In the genomic region with DNA sequence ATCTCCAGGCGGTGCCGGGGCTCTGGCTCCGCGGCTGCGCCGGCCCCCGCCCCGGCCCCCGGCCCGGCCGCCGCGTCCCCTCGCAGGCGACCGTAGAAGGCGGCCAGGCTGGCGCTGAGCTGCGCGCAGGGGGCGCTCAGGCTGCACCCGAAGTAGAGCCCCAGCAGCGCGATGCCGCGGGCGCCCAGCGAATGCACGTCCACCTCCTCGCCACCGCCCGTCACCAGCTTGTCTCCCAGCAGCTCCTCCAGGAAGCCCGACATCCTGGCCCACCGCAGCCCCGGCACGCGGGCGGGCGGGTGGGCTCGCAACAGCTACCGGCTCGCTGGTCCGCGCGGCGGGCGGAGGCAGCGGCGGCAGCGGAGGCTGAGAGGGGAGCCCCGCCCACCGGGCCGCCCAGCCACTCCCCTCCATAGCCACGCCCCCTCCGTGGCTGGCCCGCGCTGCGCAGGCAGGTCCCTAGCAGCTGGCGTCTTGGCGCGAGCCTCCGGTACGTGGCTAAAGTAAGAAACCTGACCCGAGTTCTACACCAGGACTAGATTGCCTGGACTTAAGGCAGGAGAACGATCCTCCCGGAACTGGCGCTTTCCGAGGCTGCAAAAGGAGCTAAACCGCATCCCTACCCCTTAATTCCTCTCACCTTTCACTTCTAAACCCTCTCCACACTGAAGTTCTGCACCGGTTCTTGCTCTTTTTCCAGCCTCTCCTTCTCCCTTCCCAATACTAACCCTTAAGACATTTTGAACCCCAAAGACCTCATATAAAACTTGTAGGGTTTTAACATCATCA, we compare ENCODE assay signal across 8 mouse cellular contexts. TPM values are rescaled to one million over a fixed set of nuclear protein-coding genes. Genes with fewer than 3 reads are reported as not detected.
DNase-seq lines count a peak whose midpoint lies in the region; ATAC-seq and TF ChIP-seq lines count a peak whose summit lies in the region.

Gene Nxn (minus strand): TSS at position 343 of the 789 bp plus-strand sequence.

- DNase-seq in ES-E14 (ENCODE audit: low read depth, low spot score), result peak; percentile 74
- DNase-seq in heart, postnatal 14 days, result peak; percentile 97
- peak in 1 of 2 experiments; percentile 71 for DNase-seq in layer of hippocampus, adult 18-20 months (ENCODE audit: low spot score in 2 of 2)
- DNase-seq in ovary, adult 18-20 months (ENCODE audit: low spot score), result peak; percentile 86
- peak; percentile 89 for DNase-seq in thymus, postnatal 0 days (ENCODE audit: low spot score)

- H3K4me2 ChIP-seq in forebrain, embryonic 13.5 days, result peak within 1 kb of the TSS; percentile 98
- H3K4me2 ChIP-seq in lung, embryonic 16.5 days (ENCODE audit: low read depth, low read length), result peak within 1 kb of the TSS; percentile 96

- under 1% methylated on average over 36 of the region's 70 CpGs for WGBS in forebrain, embryonic 13.5 days
- under 1% methylated on average over 49 of the region's 70 CpGs for WGBS in lung, embryonic 16.5 days

- H3K4me3 ChIP-seq in ES-E14 (ENCODE audit: insufficient read depth in 1 of 2, low read depth in 1 of 2, low read length in 2 of 2, poor library complexity in 1 of 2, severe bottlenecking in 1 of 2), result peak within 1 kb of the TSS; percentile 81 to 85
- peak within 1 kb of the TSS; percentile 84 for H3K4me3 ChIP-seq in forebrain, embryonic 13.5 days
- H3K4me3 ChIP-seq in lung, embryonic 16.5 days (ENCODE audit: low read length), result peak within 1 kb of the TSS; percentile 82

- peak; percentile 61; the same call in 1 of the 2 replicates for ATAC-seq in cerebellum, adult (ENCODE audit: insufficient number of reproducible peaks, low FRiP score, low TSS enrichment)
- peak; percentile 90 for ATAC-seq in forebrain, embryonic 13.5 days
- ATAC-seq in lung, embryonic 16.5 days (ENCODE audit: low read depth), result peak; percentile 95

- peak within 1 kb of the TSS; percentile 66 for H3K9ac ChIP-seq in ES-E14 (ENCODE audit: insufficient read depth, low read depth, low read length, poor library complexity, severe bottlenecking)
- H3K9ac ChIP-seq in forebrain, embryonic 13.5 days, result peak within 1 kb of the TSS; percentile 88
- H3K9ac ChIP-seq in lung, embryonic 16.5 days (ENCODE audit: low read length), result peak within 1 kb of the TSS; percentile 82

- in situ Hi-C loops in ES-E14 (cut with MboI; ENCODE audit: low sequenced_read_pairs in 2 of 2, unreplicated experiment in 2 of 2), result loop anchor here in 1 of 2 experiments (5.0 kb wide), 1 partner anchor 147 kb away; no protein-coding TSS in a partner anchor

- no peak within 1 kb of the TSS for H3K27ac ChIP-seq in ES-E14 (ENCODE audit: insufficient read depth, low read depth, low read length, poor library complexity, severe bottlenecking)
- peak within 1 kb of the TSS; percentile 89 for H3K27ac ChIP-seq in forebrain, embryonic 13.5 days
- peak within 1 kb of the TSS; percentile 81 for H3K27ac ChIP-seq in lung, embryonic 16.5 days (ENCODE audit: low read length)

- H3K27me3 ChIP-seq in forebrain, embryonic 13.5 days, result 0 out of 2 replicates have a peak, but pooled peaks cover 3% of the 10 kb centered on the region
- no peaks in the 10 kb centered on the region for H3K27me3 ChIP-seq in lung, embryonic 16.5 days (ENCODE audit: control insufficient read depth, insufficient read depth, low read depth, low read length)

- intact Hi-C loops in heart, postnatal 14 days (cut with DNase I), result loop anchor here (5.0 kb wide), 3 partner anchors 42 to 127 kb away; no protein-coding TSS in a partner anchor

- H3K9me3 ChIP-seq in ES-E14 (ENCODE audit: control insufficient read depth, insufficient read depth, low read depth, low read length), result no peaks in the 10 kb centered on the region
- no peaks in the 10 kb centered on the region for H3K9me3 ChIP-seq in forebrain, embryonic 13.5 days (replicated peaks)
- no peaks in the 10 kb centered on the region for H3K9me3 ChIP-seq in lung, embryonic 16.5 days (ENCODE audit: control insufficient read depth, low read length)

- H3K4me1 ChIP-seq in ES-E14 (ENCODE audit: control insufficient read depth in 2 of 2, insufficient read depth in 2 of 2, low read length in 2 of 2, poor library complexity in 1 of 2), result peaks cover 2 to 5% of the 10 kb centered on the region in 2 experiments; a peak in 2 of 4 replicates
- peaks cover 39% of the 10 kb centered on the region for H3K4me1 ChIP-seq in forebrain, embryonic 13.5 days
- peaks cover 6% of the 10 kb centered on the region; the same call in 1 of the 2 replicates for H3K4me1 ChIP-seq in lung, embryonic 16.5 days (replicated peaks; ENCODE audit: control insufficient read depth, insufficient read depth, low read length)

- no peaks in the 10 kb centered on the region for H3K36me3 ChIP-seq in ES-E14 (ENCODE audit: control insufficient read depth, insufficient read depth, low read length, poor library complexity, severe bottlenecking)
- H3K36me3 ChIP-seq in forebrain, embryonic 13.5 days (ENCODE audit: poor library complexity, severe bottlenecking), result no peaks in the 10 kb centered on the region
- H3K36me3 ChIP-seq in lung, embryonic 16.5 days (ENCODE audit: control insufficient read depth, insufficient read depth, low read length), result no peaks in the 10 kb centered on the region

TF ChIP-seq in ES-E14, 5 proteins besides CTCF, POLR2A, EP300 and RAD21:
- TF ChIP-seq HCFC1 (IDR thresholded peaks at IDR 0.05; ENCODE audit: borderline replicate concordance, insufficient read depth, low read length) (no peak; the same call in 1 of the 2 replicates), MAFK (IDR thresholded peaks at IDR 0.05; ENCODE audit: insufficient read depth, low read depth, low read length) (no peak), CHD2 (IDR thresholded peaks at IDR 0.05; ENCODE audit: low read depth, low read length) (no peak), ZC3H11A (IDR thresholded peaks at IDR 0.05; ENCODE audit: borderline replicate concordance, low read depth, low read length) (no peak), ZNF384 (IDR thresholded peaks at IDR 0.05; ENCODE audit: low read depth, low read length) (no peak)
TF ChIP-seq in ES-E14: peak in this region for 0.

RNA-seq across cellular contexts. Expression of gene Nxn, which starts in this region (rescaled TPM):
- total RNA-seq in ES-E14 (2012; rRNA removed), result 42.5 and 48.0 TPM in 2 replicates
- polyA plus RNA-seq in forebrain, embryonic 13.5 days (2015; fragmentation: Nextera tagmentation; extraction: Ambion mirVana), result 23.4 and 29.9 TPM in 2 replicates
- 10 to 100 TPM; 15.5 to 17.4 TPM for total RNA-seq in heart, postnatal 14 days (2021)
- total RNA-seq in layer of hippocampus, adult 18-20 months (2021), result 10 to 100 TPM; 10.1 to 12.4 TPM
- polyA plus RNA-seq in lung, embryonic 16.5 days (2015; fragmentation: Nextera tagmentation; extraction: Ambion mirVana), result 18.7 and 19.4 TPM in 2 replicates
- 32.2 and 33.8 TPM in 2 replicates for polyA plus RNA-seq in thymus, postnatal 0 days (2015; fragmentation: Nextera tagmentation; extraction: Ambion mirVana)
